Mouse (Mus musculus) kidney, adult 9 months (tissue): ENCODE measurements around the gene Daam2.
"Not testable (repeated sequence)": the region's sequence is repeated elsewhere in the genome, so short reads cannot be mapped to it uniquely, and the experiment has no call there.

Experiments
- DNase-seq: peaks from one replicate; pipeline ENCODE4 v3.0.0; 2022

The Daam2 gene

GRCm38 (mm10) chr17:49475174-49475573 lies 89.0 kb downstream of the Daam2 start:
- no peak for DNase-seq

DNA sequence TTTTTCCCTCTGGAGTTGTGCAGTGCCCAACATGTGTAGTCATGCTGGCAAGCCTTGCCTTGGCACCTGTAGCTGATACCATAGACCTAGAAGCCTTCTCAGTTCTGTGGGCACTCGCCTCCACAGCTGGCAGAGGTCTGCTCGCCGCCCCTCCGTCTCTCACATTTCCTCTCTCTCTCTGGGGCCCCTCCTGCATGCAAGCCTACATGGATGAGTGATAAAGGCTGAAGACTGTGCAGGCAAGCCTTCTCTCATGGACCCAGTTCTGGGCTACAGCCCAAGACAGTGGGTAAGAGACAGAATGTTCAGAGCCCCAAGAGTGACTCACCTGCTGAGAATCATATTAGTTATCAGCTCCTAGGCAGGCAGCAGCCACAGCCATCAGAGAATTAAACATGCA lies 90.1 kb downstream of the Daam2 start:
- no peak for DNase-seq

DNA sequence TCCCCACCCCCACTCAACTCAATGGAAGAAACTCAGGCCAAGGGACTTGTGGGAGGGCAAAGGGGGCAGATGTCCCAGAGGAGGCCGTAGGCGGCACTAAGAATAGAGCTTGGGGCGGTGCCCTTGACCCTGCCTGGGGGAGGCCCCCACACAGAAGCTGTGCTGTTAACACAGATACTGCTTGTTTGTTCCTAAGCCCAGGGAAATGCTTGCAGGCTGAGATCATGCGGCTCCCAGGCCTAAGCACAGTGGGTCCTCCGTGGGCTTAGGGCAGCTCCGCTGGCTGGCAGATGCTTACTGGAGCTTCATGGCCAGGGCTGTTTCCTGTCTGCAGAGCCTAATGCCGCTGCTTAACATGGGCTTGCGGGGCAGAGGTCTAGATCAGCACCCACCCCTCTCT lies 91.5 kb downstream of the Daam2 start:
- DNase-seq, result no peak

DNA sequence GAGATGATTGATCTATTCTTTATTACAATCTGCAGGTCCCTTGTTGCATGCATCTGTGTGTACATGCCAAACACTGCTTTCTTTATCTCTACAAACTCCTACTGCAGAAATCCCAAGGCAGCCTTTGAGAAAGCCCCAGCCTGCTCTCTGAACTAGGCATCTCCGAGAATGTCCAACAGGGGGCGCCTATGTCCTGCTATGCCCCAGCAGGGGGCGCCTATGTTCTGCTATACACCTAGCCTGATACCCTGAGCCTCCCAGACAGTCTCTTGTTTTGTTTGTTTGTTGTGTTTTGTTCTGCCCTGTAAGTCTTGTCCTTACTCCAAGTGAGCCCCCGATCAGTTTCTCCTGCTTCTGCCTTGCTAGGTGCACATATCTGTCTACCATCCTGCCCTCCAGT lies 95.9 kb downstream of the Daam2 start:
- DNase-seq, result peak; percentile 83

GRCm38 (mm10) chr17:49464884-49465283 lies 99.3 kb downstream of the Daam2 start:
- DNase-seq, result no peak

GRCm38 (mm10) chr17:49458386-49458785 lies 105.8 kb downstream of the Daam2 start:
- peak; percentile 55 for DNase-seq

DNA sequence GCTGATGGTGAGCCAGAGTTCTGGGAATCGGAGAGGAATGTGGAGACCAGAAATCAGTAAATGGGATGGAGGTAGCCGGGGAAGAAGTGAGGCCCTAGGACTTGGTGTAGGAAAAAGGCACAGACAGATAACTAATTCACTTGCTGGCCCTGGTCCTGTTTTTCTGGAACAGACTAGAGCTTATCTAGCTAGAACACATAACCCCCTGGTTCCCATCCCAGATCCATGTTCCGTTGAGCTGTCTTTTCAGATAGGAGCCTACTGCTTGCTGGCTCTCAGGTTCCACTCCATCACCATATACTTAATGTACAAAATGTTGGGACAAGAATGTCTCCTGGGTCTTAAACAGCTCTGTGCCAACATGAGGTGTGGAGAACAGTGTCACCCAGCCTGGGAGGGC lies 106.3 kb downstream of the Daam2 start:
- DNase-seq, result no peak

- no peak for DNase-seq
Observed at GRCm38 (mm10) chr17:49456334-49456733, 107.8 kb downstream of the Daam2 start.

GRCm38 (mm10) chr17:49450922-49451321 lies 113.2 kb downstream of the Daam2 start:
- DNase-seq, result no peak

GRCm38 (mm10) chr17:49449230-49449608 lies 114.9 kb downstream of the Daam2 start:
- no peak for DNase-seq

- DNase-seq, result no peak
Observed at GRCm38 (mm10) chr17:49448570-49449229, 115.4 kb downstream of the Daam2 start.

DNA sequence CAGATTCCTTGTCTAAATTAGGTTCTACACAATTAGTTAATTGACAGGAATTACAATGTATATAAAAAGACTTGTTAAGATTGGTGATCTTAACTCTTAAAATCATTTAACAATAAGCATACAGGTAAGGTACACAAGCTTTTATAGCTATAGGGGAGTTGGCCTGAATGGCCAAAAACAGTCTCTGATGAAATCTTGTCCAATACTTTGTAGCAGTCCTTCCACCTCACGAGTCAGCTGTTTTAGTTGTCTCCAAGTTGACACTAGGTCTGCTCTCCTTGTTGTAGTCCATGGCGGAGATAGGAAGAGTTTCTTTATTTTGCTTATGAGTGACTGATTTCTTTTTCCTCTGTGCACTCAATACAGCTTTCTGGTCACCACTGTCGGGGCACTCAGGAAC lies 121.3 kb downstream of the Daam2 start:
- not testable (repeated sequence) for DNase-seq

- DNase-seq, result no peak
Observed at GRCm38 (mm10) chr17:49440331-49441130, 123.6 kb downstream of the Daam2 start.

DNA sequence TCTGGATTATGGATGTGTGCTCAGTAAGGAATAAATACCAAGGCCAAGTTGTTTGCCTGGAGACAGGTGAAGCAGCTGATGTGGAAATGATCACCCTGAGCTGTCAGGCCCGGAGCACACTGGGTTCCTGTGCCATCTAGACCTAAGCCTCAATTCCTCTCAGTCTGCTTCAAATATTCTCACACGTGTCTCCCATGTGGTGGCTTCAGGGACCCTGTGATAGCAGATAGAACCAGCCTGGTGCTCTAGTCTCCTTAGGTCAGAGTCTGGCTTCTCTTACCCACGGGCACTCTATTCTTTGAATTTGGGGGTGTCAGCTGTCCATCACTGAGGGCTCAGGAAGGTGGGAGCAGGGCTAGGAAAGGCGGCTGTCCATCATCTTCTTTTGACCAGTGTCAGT lies 124.4 kb downstream of the Daam2 start:
- no peak for DNase-seq

GRCm38 (mm10) chr17:49438822-49439574 lies 125.1 kb downstream of the Daam2 start:
- no peak for DNase-seq

GRCm38 (mm10) chr17:49437306-49437705 lies 126.8 kb downstream of the Daam2 start:
- DNase-seq, result not testable (repeated sequence)

- DNase-seq, result no peak
Observed at GRCm38 (mm10) chr17:49436631-49437030, 127.5 kb downstream of the Daam2 start.

- DNase-seq, result no peak
Observed at GRCm38 (mm10) chr17:49435081-49435480, 129.1 kb downstream of the Daam2 start.

- DNase-seq, result no peak
Observed at GRCm38 (mm10) chr17:49434236-49434635, 129.9 kb downstream of the Daam2 start.

- no peak for DNase-seq
Observed at GRCm38 (mm10) chr17:49433071-49433470, 131.1 kb downstream of the Daam2 start.

DNA sequence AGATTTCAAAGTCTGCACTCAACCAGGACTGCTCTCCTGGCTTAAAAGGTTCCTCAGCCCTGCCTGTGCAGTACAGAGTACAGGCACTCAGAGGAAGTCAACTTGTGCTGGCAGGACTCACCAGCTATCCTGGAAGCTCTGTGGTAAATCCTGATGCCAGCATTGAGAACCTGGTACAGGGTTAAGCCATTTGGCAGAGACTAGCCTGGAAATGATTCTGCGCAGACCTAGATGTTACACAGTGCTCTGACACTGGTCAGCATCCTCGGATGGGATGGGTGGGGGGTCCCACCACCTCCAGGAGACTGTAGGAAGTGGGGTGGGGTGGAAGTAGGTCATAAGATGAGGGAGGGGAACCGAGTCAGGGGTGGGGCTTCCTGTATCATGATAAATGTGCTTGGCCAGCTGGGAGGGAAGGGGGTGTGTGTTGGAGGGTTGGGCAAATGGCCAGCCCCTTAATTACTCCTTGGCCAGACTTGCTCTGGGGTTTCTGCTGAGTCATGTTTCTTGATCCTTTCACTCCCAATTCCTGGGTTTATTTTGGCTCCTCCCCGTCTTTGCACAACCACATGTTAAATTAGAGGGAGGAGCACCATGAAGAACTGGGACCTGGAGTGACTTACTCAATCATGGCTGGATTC lies 132.0 kb downstream of the Daam2 start:
- peak; percentile 79 for DNase-seq

DNA sequence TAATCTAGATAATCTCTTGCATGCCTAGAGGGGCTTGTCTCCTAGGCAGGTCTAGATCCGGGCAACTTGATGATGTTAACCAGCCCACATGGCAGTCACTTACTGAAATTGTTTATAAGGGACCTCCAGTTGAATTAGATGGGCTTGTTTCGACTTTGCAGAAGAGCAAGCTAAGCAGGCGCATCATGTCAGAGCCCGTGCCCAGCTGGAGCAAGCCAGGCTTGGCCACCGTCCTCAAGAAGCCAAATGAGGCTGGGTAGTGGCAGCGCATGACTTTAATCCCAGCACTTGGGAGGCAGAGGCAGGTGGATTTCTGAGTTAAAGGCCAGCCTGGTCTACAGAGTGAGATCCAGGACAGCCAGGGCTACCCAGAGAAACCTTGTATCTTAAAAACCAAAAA lies 133.0 kb downstream of the Daam2 start:
- DNase-seq, result no peak

DNA sequence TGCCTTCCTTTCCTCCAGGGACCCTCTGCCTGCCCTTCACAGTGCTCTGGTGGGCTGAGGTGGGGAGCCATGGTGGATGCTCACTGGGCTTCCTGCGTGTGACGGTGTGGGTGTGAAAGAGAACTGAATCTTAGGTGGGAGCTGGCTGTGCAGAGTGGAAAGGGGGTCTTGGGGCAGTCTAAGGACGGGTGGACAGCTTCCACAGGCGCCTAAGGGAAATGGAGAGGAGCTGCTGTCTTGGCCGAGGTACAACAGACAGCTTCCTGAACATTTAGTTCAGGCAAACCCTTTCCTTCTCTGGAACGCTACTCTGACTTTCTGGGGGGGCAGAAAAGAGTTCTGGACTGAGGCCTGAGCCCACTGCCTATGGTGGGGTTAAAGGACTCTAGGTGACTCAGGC lies 134.0 kb downstream of the Daam2 start:
- no peak for DNase-seq
